In the genomic region with DNA sequence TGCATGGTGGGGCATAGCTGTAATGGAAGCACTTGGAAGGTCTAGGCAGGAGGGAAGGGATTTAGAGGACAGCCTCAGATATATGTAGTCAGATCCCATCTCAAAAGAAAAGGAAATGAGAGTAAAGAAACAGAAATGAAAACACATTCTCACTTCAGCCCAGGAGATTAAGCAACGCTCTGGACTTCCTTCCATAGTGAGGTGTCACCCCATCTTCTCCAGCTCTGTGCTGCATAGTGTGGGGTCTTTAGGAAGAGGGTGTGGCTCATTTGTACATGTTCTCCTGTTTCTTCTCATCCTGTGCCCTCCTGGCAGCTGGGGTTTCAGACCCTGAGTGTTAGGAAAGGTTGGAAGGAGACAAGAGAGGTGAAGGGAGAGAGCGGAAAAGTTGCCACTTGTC, we compare ENCODE assay signal across 24 mouse cellular contexts. TPM values are rescaled to one million over a fixed set of nuclear protein-coding genes. Genes with fewer than 3 reads are reported as not detected.
DNase-seq lines count a peak whose midpoint lies in the region; ATAC-seq and TF ChIP-seq lines count a peak whose summit lies in the region.
"Had no signal": no experiment of that assay in that cellular context is flagged by ENCODE, and none has a peak within 500 bp of the region (broad histone marks: within the 10 kb centered on the region; RNA-seq: fewer than 3 reads in every experiment).

No protein-coding gene starts in this region.

- ATAC-seq in granulocyte monocyte progenitor cell, adult 5-6 weeks (replicated peaks; ENCODE audit: poor library complexity, severe bottlenecking) = peak; percentile 88
- ATAC-seq in megakaryocyte-erythroid progenitor cell, adult 5-6 weeks (replicated peaks; ENCODE audit: low FRiP score, low TSS enrichment, poor library complexity, severe bottlenecking) = 0 out of 2 replicates have a peak, but pooled peaks have one; percentile 14
- ATAC-seq in forebrain, embryonic 11.5 days (replicated peaks; ENCODE audit: low FRiP score) = no peak
- ATAC-seq: activated CD4-positive, CD25-positive, alpha-beta regulatory T cell, adult 4 months; CD4-positive, CD25-positive, alpha-beta regulatory T cell, adult 4 months; forebrain, embryonic 13.5 days; forebrain, embryonic 16.5 days had no signal

- H3K4me1 ChIP-seq in bone marrow, adult 2 months (ENCODE audit: control insufficient read depth, insufficient read depth, low read length) = peaks cover 2% of the 10 kb centered on the region; the same call in 1 of the 2 replicates
- H3K4me1 ChIP-seq in forebrain, embryonic 11.5 days (replicated peaks; ENCODE audit: control insufficient read depth, insufficient read depth, low read length) = no peaks in the 10 kb centered on the region
- H3K4me1 ChIP-seq: embryonic facial prominence, embryonic 10.5 days; embryonic facial prominence, embryonic 13.5 days; forebrain, embryonic 13.5 days; hindbrain, embryonic 12.5 days; hindbrain, embryonic 15.5 days had no signal

- no peak overlapping the region for H3K9ac ChIP-seq in forebrain, embryonic 11.5 days (ENCODE audit: low read length)
- H3K9ac ChIP-seq: embryonic facial prominence, embryonic 13.5 days; forebrain, embryonic 13.5 days; hindbrain, embryonic 12.5 days; hindbrain, embryonic 15.5 days had no signal

- no peaks in the 10 kb centered on the region for H3K27me3 ChIP-seq in forebrain, embryonic 11.5 days (ENCODE audit: control insufficient read depth, insufficient read depth, low read length)
- H3K27me3 ChIP-seq: embryonic facial prominence, embryonic 13.5 days; forebrain, embryonic 13.5 days; hindbrain, embryonic 12.5 days; hindbrain, embryonic 15.5 days had no signal

- 59% methylated on average over 2 of the region's 2 CpGs for WGBS in bone marrow, adult 2 months
- WGBS in forebrain, embryonic 11.5 days = 98% methylated on average over 2 of the region's 2 CpGs

- no peak overlapping the region for H3K4me3 ChIP-seq in bone marrow, adult 2 months (replicated peaks; ENCODE audit: control insufficient read depth, low read depth, low read length)
- H3K4me3 ChIP-seq in forebrain, embryonic 11.5 days (ENCODE audit: low read depth, low read length) = no peak overlapping the region
- H3K4me3 ChIP-seq: embryonic facial prominence, embryonic 10.5 days; embryonic facial prominence, embryonic 13.5 days; erythroblast, embryonic 14.5 days; forebrain, embryonic 13.5 days; gastrocnemius, adult 2 months; hindbrain, embryonic 12.5 days; hindbrain, embryonic 15.5 days had no signal

- DNase-seq in frontal cortex, postnatal 36 days (ENCODE audit: low spot score in 2 of 2) = no peak
- no peak for DNase-seq in forebrain, embryonic 11.5 days (ENCODE audit: low spot score)
- DNase-seq in neural tube, embryonic 10.5 days (ENCODE audit: extremely low spot score, low spot score) = no peak
- DNase-seq: adrenal gland, adult 8-10 months; adrenal gland, postnatal 25 days; cerebellum, adult 18-20 months; cerebellum, adult 9-10 months; cerebellum, postnatal 14 days; embryo, embryonic 11 days; gastrocnemius, adult 2 months; gastrocnemius, postnatal 14 days had no signal

- H3K4me2 ChIP-seq in forebrain, embryonic 11.5 days (ENCODE audit: low read depth, low read length, severe bottlenecking) = no peak overlapping the region
- H3K4me2 ChIP-seq: embryonic facial prominence, embryonic 13.5 days; forebrain, embryonic 13.5 days; heart, embryonic 11.5 days; hindbrain, embryonic 12.5 days; hindbrain, embryonic 15.5 days had no signal

- peak overlapping the region; percentile 12; the same call in 1 of the 2 replicates for H3K27ac ChIP-seq in bone marrow, adult 2 months (ENCODE audit: control insufficient read depth, insufficient read depth, low read depth, low read length, poor library complexity)
- H3K27ac ChIP-seq in forebrain, embryonic 11.5 days (ENCODE audit: low read depth, low read length) = no peak overlapping the region
- H3K27ac ChIP-seq: embryonic facial prominence, embryonic 10.5 days; embryonic facial prominence, embryonic 13.5 days; forebrain, embryonic 13.5 days; gastrocnemius, adult 2 months; hindbrain, embryonic 12.5 days; hindbrain, embryonic 15.5 days had no signal

- H3K36me3 ChIP-seq in forebrain, embryonic 11.5 days (ENCODE audit: control insufficient read depth, insufficient read depth, low read length) = no peaks in the 10 kb centered on the region
- H3K36me3 ChIP-seq: embryonic facial prominence, embryonic 10.5 days; embryonic facial prominence, embryonic 13.5 days; hindbrain, embryonic 12.5 days; hindbrain, embryonic 15.5 days had no signal

- TF ChIP-seq CTCF in bone marrow, adult 2 months (IDR thresholded peaks at IDR 0.05; ENCODE audit: control insufficient read depth, insufficient read depth, low read length) = no peak

- no peaks in the 10 kb centered on the region; the same call in 1 of the 2 replicates for H3K9me3 ChIP-seq in forebrain, embryonic 11.5 days (ENCODE audit: control insufficient read depth, low read length)
- H3K9me3 ChIP-seq: embryonic facial prominence, embryonic 10.5 days; hindbrain, embryonic 12.5 days; hindbrain, embryonic 15.5 days had no signal

- TF ChIP-seq POLR2A in bone marrow, adult 2 months (IDR thresholded peaks at IDR 0.05; ENCODE audit: borderline replicate concordance, control insufficient read depth, low read depth, low read length) = no peak

RNA-seq across cellular contexts. Expression of gene Tmx4, which starts 52.4 kb away (rescaled TPM):
- polyA plus RNA-seq in bone marrow, adult 2 months (2011; ENCODE audit: insufficient read depth, insufficient read length, low replicate concordance, missing spikeins) = 11.9 and 18.2 TPM in 2 replicates
- 75.2 and 80.9 TPM in 2 replicates for total RNA-seq in granulocyte monocyte progenitor cell, adult 5-6 weeks (2014; fragmentation: Nextera tagmentation)
- 158 and 181 TPM in 2 replicates for total RNA-seq in granulocyte monocyte progenitor cell, adult 5-6 weeks (2017)
- total RNA-seq in megakaryocyte-erythroid progenitor cell, adult 5-6 weeks (2014; fragmentation: Nextera tagmentation) = 17.6 and 24.0 TPM in 2 replicates
- total RNA-seq in megakaryocyte-erythroid progenitor cell, adult 5-6 weeks (2017) = 34.2 and 53.8 TPM in 2 replicates
- polyA plus RNA-seq in forebrain, embryonic 11.5 days (2014; fragmentation: Nextera tagmentation; extraction: Ambion mirVana) = 49.9 and 50.6 TPM in 2 replicates
